Mouse (Mus musculus) MEL (cell line): ENCODE results near the gene Ntmt1.

Source experiments
- CHD2 ChIP-seq: IDR thresholded peaks from 2 replicates; pipeline ENCODE4 v1.6.1; 2011; ENCODE audit warnings: low read length, improper control_type of control experiment
- E2F4 ChIP-seq: IDR thresholded peaks from 2 replicates; pipeline ENCODE4 v1.6.1; 2011; ENCODE audit warnings: low read depth, low read length, improper control_type of control experiment, borderline replicate concordance
- EP300 ChIP-seq, 2 experiments: IDR thresholded peaks; 2 replicates each; pipeline ENCODE4 v1.6.1; 2011; ENCODE audit warnings: improper control_type of control experiment in 2 of 2, low read length in 2 of 2, low read depth in 1 of 2, mild to moderate bottlenecking in 1 of 2
- GATA1 ChIP-seq: IDR thresholded peaks from 2 replicates; pipeline ENCODE4 v1.6.1; 2011; ENCODE audit warnings: low read depth, low read length, improper control_type of control experiment
- POLR2A ChIP-seq, 2 experiments: IDR thresholded peaks; 2 replicates each; pipeline ENCODE4 v1.6.1; 2011 to 2012; ENCODE audit warnings: low read length in 2 of 2, mild to moderate bottlenecking in 2 of 2, control low read depth in 1 of 2, improper control_type of control experiment in 1 of 2, low read depth in 1 of 2, moderate library complexity in 1 of 2; ENCODE audit not compliant: control insufficient read depth in 1 of 2, insufficient read depth in 1 of 2, poor library complexity in 1 of 2
- TCF12 ChIP-seq: IDR thresholded peaks from 2 replicates; pipeline ENCODE4 v1.6.1; 2014; ENCODE audit warnings: low read depth, mild to moderate bottlenecking, inconsistent platforms, low read length, improper control_type of control experiment, moderate library complexity
- USF2 ChIP-seq, 2 experiments: IDR thresholded peaks; 2 replicates each; pipeline ENCODE4 v1.6.1; 2011 to 2012; ENCODE audit warnings: improper control_type of control experiment in 2 of 2, low read length in 2 of 2, borderline replicate concordance in 1 of 2, inconsistent platforms in 1 of 2, low read depth in 1 of 2, mild to moderate bottlenecking in 1 of 2; ENCODE audit not compliant: insufficient read depth in 1 of 2

DNA sequence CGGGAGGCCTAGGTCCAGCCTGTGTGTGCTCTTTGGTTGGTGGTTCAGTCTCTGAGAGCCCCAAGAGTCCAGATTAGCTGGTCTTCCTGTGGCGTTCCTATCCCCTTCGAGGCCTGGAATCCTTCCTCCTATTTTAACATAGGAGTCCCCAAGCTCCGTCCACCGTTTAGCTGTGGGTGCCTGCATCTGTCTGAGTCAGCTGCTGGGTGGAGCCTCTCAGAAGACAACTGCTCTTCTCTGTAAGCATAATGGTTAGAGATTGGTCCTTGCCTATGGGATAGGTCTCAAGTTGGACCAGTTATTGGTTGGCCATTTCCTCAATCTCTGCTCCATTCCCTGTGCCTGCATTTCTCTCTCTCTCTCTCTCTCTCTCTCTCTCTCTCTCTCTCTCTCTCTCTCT lies 52.2 kb downstream of the Ntmt1 start:
- TF ChIP-seq TCF12, result no peak
- TF ChIP-seq CHD2, result no peak
- no peak for TF ChIP-seq EP300 (IDR thresholded peaks at IDR 0.05; ENCODE audit: low read depth in 1 of 2, low read length in 2 of 2)
- TF ChIP-seq GATA1, result no peak
- TF ChIP-seq E2F4, result no peak
- TF ChIP-seq USF2 (IDR thresholded peaks at IDR 0.05; ENCODE audit: borderline replicate concordance in 1 of 2, insufficient read depth in 1 of 2, low read depth in 1 of 2, low read length in 2 of 2), result no peak
- TF ChIP-seq POLR2A (IDR thresholded peaks at IDR 0.05; ENCODE audit: control insufficient read depth in 1 of 2, insufficient read depth in 1 of 2, low read depth in 1 of 2, low read length in 2 of 2, poor library complexity in 1 of 2), result no peak
